Mouse (Mus musculus) megakaryocyte, adult 5-6 weeks (primary cell): ENCODE measurements around the gene Dram2. TPM values are rescaled to one million over a fixed set of nuclear protein-coding genes. Genes with fewer than 3 reads are reported as not detected.

Source experiments
- total RNA-seq, 2 experiments: library from RNA; stranded (forward) in 1 of 2; stranded (reverse) in 1 of 2; fragments of 153-499, 151-499 nt in 1 of 2; fragments of 221-1000, 200-1000 nt in 1 of 2; gene quantifications; 2 replicates each; pipeline versions ENCODE4 v1.2.3 to v1.2.4; 2015 to 2017

Dram2 gene
- total RNA-seq, 2 experiments from 2014 or later, result 72.5 to 107 TPM

Other genes starting within 250 kb of the Dram2 start
- gene Chil6, start 141.6 kb upstream of the Dram2 start, total RNA-seq (2015), result not detected in 2 replicates
- not detected in 2 replicates for gene Chil6, start 141.6 kb upstream of the Dram2 start, total RNA-seq (2017)
- gene Dennd2d, start 65.4 kb upstream of the Dram2 start, total RNA-seq (2015), result 10.6 and 14.0 TPM in 2 replicates
- gene Dennd2d, start 65.4 kb upstream of the Dram2 start, total RNA-seq (2017), result 20.3 and 20.7 TPM in 2 replicates
- gene Cept1, start within 50 bp of the Dram2 start, total RNA-seq (2015), result 69.6 and 74.0 TPM in 2 replicates
- gene Cept1, start within 50 bp of the Dram2 start, total RNA-seq (2017), result 104 and 122 TPM in 2 replicates
- 45.2 and 45.5 TPM in 2 replicates for gene Lrif1, start 137.2 kb downstream of the Dram2 start, total RNA-seq (2015)
- gene Lrif1, start 137.2 kb downstream of the Dram2 start, total RNA-seq (2017), result 30.4 and 42.1 TPM in 2 replicates
- 586 and 665 TPM in 2 replicates for gene Cd53, start 242.4 kb downstream of the Dram2 start, total RNA-seq (2015)
- gene Cd53, start 242.4 kb downstream of the Dram2 start, total RNA-seq (2017), result 642 and 690 TPM in 2 replicates